Mouse (Mus musculus) c-Kit-positive CD71-positive TER-119-negative erythroid progenitor cells, embryonic 14.5 days (primary cell): ENCODE results near the gene Zswim5.

Experiments
- DNase-seq: peaks from one replicate; pipeline ENCODE4 v3.0.0-alpha.2; 2013; ENCODE audit warnings: low read depth

The Zswim5 gene

DNA sequence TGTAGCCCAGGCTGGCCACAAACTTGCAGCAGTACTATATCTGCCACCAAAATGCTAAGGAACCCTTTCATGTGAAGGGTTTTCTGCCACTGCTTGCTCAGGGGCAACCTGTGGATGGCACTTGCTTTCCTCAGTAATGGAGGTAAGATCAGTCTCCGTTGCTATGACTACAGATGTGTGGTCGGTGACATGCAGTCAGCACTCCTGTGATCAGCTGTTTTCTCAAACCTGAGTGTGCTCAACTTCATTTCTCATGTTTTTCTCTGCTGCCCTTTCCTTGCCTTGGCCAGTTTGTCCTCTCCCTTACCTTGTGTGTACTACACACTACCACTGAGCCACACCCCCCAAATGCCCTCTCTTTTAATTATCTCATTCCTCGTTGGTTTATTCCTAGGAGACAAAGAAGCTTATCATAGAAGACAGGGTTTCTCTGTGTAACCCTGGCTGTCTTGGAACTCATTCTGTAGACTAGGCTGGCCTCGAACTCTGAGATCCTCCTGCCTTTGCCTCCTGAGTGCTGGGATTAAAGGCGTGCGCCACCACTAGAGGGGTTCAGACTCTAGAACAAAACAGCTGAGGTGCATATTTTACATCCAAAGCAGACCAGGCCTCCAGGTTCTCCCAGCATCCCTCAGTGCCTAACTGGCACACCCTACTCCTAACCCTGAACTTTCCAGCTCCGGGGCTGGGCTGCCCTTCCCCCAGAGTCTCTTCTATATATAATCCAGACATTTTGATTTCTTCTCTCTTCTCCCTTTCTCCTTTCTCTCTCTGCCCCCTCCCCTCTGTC lies 128.6 kb downstream of the Zswim5 start:
- no peak for DNase-seq

DNA sequence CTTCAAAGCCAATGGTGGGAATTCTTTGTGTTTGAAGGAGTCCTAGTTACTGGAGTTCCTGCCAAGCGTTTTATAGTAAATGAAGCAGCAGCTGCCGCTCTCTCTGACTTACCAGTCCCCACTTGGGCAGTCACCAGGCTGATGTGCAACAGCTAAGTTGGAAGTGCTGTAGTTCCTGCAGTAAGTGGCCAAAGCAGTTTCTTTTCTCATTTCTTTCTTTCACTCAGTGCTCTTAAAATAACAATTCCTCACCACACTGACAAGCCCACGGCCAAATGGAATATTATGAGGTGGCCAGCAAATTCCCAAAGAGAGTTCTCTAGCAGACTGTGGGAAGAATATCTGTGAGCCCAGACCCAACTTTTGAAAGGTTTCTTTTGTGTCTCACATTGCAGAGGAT lies 129.9 kb downstream of the Zswim5 start:
- DNase-seq, result no peak

- DNase-seq, result no peak
These were observed 133.1 kb downstream of the Zswim5 start for GRCm38 (mm10) chr4:117010231-117010630.

- DNase-seq, result no peak
These were observed 136.4 kb downstream of the Zswim5 start for GRCm38 (mm10) chr4:117013596-117013995.

DNA sequence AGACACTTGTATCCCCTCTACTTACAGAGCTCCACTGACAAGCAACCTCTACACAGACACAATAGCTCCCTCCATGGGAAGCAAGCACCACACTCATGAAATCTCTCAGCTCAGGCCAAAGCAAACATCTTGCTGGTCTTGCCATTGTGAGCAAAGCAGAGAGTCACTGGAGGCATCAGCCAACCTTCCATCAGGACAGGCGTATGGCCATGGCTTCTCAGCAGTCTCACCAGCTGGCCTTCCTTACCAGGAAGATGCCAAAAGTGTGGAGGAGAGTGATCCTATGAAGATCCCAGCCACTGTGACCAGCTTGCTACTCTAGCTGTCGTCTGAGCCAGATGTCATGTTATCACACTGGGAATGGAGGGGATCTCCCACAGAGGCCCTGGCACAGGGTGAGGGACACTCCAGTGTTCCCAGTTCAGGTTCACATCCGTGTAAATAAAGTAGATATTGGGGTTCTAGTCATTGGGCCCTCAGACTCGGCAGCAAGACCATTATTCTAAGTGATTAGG lies 137.8 kb downstream of the Zswim5 start:
- no peak for DNase-seq

DNA sequence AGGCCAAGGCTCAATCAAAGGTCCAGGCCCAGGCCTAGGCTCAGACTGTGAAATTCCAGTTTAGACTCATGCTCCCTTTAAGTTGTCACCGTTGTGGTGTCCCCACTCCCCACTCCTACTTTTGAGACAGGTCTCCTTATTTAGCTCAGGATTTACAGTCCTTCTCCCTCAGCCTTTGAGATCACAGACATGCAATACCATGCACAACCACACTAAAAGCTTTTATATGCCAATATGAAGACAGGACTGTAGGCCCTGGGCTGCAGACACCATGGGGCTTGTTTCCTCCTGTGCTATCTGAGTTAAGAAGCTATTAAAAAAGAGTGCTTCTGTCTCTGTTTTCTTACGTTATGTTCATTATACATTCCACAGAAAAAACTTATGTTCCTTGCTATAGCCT lies 140.6 kb downstream of the Zswim5 start:
- no peak for DNase-seq

- DNase-seq, result no peak
These were observed 141.2 kb downstream of the Zswim5 start for GRCm38 (mm10) chr4:117018327-117018726.

DNA sequence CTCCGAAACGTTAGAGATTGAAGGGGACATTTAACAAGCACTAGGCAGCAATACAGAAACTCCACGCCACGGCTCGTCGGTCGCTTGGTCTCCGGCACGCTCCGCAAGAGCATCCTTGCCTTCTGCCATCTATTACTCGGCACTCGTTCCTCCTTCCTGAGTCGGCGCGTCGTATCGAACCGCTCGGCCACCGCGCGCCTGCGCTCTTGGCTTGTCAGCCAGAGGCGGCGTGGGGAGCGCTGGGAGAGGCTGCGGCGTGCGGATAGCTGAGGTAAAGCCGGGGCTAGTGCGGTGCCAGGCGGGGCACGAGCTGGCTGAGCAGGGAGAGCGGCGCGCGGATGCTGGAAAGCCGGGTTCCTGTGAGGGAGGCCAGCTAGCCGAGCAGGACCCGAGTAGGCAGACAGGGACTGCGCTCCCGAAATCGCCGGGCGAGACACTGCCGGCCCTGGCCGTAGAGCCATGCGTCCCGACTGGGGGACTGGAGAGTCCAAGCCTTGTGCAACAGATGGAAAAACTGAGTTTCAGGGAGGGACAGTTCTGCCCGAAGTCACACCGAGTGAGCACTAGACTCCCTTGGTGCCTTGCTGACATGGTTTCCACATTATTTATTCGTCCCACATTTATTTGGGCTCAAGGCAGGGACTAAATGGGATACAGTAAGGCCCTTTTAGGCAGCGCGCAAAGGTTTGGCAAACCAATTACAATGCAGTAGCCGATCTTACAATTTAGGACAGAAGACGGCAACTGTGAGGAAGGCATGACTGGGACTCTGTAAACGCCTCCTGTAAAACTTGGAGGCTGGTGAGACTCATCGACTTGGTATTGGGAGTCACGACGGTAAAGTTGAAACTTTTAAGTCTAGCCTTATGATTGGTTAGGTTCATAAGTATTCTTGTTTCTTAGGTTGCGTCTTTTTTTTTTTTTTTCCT lies 142.3 kb downstream of the Zswim5 start, which contains the start of gene Eif2b3:
Eif2b3 (plus strand) TSS at position 197 of the 929 bp plus-strand sequence.
- peak; percentile 92 for DNase-seq

GRCm38 (mm10) chr4:117023469-117023868 lies 146.3 kb downstream of the Zswim5 start:
- no peak for DNase-seq

GRCm38 (mm10) chr4:117031105-117031504 lies 153.9 kb downstream of the Zswim5 start:
- DNase-seq, result no peak
